Mouse (Mus musculus) myocyte (in vitro differentiated cells): ENCODE measurements around the gene Ufm1.

Source experiments
- E2F4 ChIP-seq: IDR thresholded peaks from one replicate; pipeline ENCODE4 v1.6.1; 2011; ENCODE audit warnings: mild to moderate bottlenecking, control low read depth, moderate library complexity; ENCODE audit not compliant: insufficient read depth
- MAX ChIP-seq: IDR thresholded peaks from one replicate; pipeline ENCODE4 v1.6.1; 2011; ENCODE audit warnings: low read depth, mild to moderate bottlenecking, control low read depth
- MYOD1 ChIP-seq, 3 experiments: IDR thresholded peaks; one replicate each; pipeline ENCODE4 v1.6.1; 2011; ENCODE audit warnings: control low read depth in 2 of 3, low read depth in 2 of 3, mild to moderate bottlenecking in 2 of 3, moderate library complexity in 1 of 3; ENCODE audit not compliant: insufficient read length in 2 of 3, control insufficient read depth in 1 of 3
- MYOG ChIP-seq, 3 experiments: IDR thresholded peaks; one replicate each; pipeline ENCODE4 v1.6.1; 2011; ENCODE audit warnings: control low read depth in 2 of 3, low read depth in 2 of 3, mild to moderate bottlenecking in 2 of 3; ENCODE audit not compliant: insufficient read length in 2 of 3, control insufficient read depth in 1 of 3, insufficient read depth in 1 of 3
- POLR2A ChIP-seq: IDR thresholded peaks from one replicate; pipeline ENCODE4 v1.6.1; 2011; ENCODE audit warnings: low read depth, mild to moderate bottlenecking, control low read depth, moderate library complexity; ENCODE audit not compliant: insufficient read length
- SRF ChIP-seq: IDR thresholded peaks from one replicate; pipeline ENCODE4 v1.6.1; 2011; ENCODE audit warnings: low read depth; ENCODE audit not compliant: control insufficient read depth, insufficient read length
- TCF12 ChIP-seq: IDR thresholded peaks from one replicate; pipeline ENCODE4 v1.6.1; 2011; ENCODE audit warnings: mild to moderate bottlenecking, control low read depth; ENCODE audit not compliant: poor library complexity, insufficient read depth, severe bottlenecking
- USF1 ChIP-seq: IDR thresholded peaks from one replicate; pipeline ENCODE4 v1.6.1; 2011; ENCODE audit warnings: low read depth, mild to moderate bottlenecking, control low read depth, moderate library complexity

- TF ChIP-seq MAX = no peak
- no peak for TF ChIP-seq USF1
- TF ChIP-seq SRF = no peak
- TF ChIP-seq POLR2A = no peak
- TF ChIP-seq MYOD1 (IDR thresholded peaks at IDR 0.05; ENCODE audit: control insufficient read depth in 1 of 3, insufficient read length in 2 of 3, low read depth in 2 of 3) = no peak
- TF ChIP-seq TCF12 = no peak
- no peak for TF ChIP-seq MYOG (IDR thresholded peaks at IDR 0.05; ENCODE audit: control insufficient read depth in 1 of 3, insufficient read depth in 1 of 3, insufficient read length in 2 of 3, low read depth in 2 of 3)
- no peak for TF ChIP-seq E2F4
These were observed 18.8 kb downstream of the Ufm1 start, which contains the start of gene Gm10985 for GRCm38 (mm10) chr3:53844786-53845185.
